Mouse (Mus musculus) gastrocnemius, adult 8-10 months (tissue): ENCODE data around the gene Clrn2. TPM values are rescaled to one million over a fixed set of nuclear protein-coding genes. Genes with fewer than 3 reads are reported as not detected.

Experiments used
- DNase-seq, 2 experiments: peaks; one replicate each; pipeline ENCODE4 v3.0.0; 2022; ENCODE audit warnings: low spot score in 2 of 2
- total RNA-seq, 4 experiments: library from RNA; stranded (reverse); gene quantifications; 2 replicates each; pipeline ENCODE4 v1.2.4; 2022

Gene Clrn2
- total RNA-seq, 4 experiments from 2014 or later, result not detected

GRCm38 (mm10) chr5:45510071-45510470 is 56.5 kb downstream of the Clrn2 start:
- no peak for DNase-seq

GRCm38 (mm10) chr5:45512908-45513307 is 59.4 kb downstream of the Clrn2 start:
- DNase-seq, result no peak

- no peak for DNase-seq
Observed at GRCm38 (mm10) chr5:45513511-45513910, 60.0 kb downstream of the Clrn2 start.

Other genes with a start within 250 kb of the Clrn2 start
- gene Qdpr, start 3.5 kb upstream of the Clrn2 start, total RNA-seq, result 10 to 100 TPM; 41.4 to 61.9 (median 49.1) TPM
- gene Lap3, start 39.6 kb downstream of the Clrn2 start, total RNA-seq, result 10 to 100 TPM; 51.1 to 69.2 (median 58.0) TPM
- 10 to 100 TPM; 55.1 to 62.7 (median 56.8) TPM for gene Med28, start 66.5 kb downstream of the Clrn2 start, total RNA-seq
- under 1 TPM; 0.22 to 0.58 (median 0.42) TPM for gene Fam184b, start 185.9 kb downstream of the Clrn2 start, total RNA-seq
- not detected for gene Ncapg, start 216.2 kb downstream of the Clrn2 start, total RNA-seq